Mouse (Mus musculus) induced T-regulatory cell, adult 2 months (primary cell): ENCODE measurements at regions not wholly inside any gene's neighbourhood (a gene's known extent, or its start where the extent isn't known, plus 50 kb on each side); places are given as distances from the start of the nearest gene placed in this dataset.

Source experiments
- DNase-seq: peaks from one replicate; pipeline ENCODE4 v3.0.0-alpha.2; 2012; ENCODE audit warnings: low read depth

DNA sequence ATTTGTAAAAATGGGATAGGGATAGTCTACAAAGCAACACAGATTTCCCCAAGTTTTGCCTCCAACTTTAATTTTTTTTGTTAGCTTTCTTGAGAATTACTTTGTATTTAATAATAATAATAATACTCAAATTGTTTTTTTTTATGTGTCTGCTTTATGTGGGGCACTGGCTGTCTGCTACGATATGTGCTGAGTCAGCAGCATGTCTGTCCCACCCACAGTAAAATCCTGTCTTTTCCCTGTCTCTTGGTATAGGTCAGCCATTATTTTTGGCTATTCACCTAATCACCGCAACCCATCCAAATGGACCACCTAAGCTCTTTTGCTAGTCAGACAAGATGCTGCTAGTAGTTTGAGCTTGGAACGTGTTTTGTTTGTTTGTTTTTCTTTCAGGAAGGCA lies 473.0 kb downstream of the Hs3st4 start:
- no peak for DNase-seq

GRCm38 (mm10) chr7:124487326-124487725 lies 504.7 kb downstream of the Hs3st4 start:
- no peak for DNase-seq

GRCm38 (mm10) chr7:124491109-124491793 lies 508.6 kb downstream of the Hs3st4 start:
- no peak for DNase-seq

DNA sequence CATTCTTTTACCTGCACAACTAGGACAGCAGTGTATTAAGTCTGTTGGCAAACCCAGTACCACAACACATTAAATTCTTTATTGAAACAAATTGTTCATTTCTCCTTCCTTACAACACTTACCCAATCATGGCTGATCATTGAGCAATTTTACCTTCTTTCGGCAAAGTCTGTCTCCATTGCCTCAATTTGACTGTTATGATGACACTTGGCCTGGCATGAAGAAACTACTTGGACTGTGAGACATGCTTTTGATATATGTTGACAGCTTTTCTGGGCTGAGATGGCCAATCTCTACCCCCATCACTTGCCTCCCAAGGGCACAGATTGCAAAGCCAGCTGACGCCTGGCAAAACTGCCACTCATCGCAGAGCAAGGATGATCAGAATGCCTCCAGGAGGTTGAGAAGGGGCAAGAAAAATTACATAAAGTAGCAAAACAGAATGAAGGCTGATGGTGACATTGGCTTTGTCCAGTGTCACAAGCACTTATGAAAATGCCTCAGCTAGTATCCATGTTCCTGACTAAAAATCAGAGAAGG lies 509.3 kb downstream of the Hs3st4 start:
- no peak for DNase-seq

DNA sequence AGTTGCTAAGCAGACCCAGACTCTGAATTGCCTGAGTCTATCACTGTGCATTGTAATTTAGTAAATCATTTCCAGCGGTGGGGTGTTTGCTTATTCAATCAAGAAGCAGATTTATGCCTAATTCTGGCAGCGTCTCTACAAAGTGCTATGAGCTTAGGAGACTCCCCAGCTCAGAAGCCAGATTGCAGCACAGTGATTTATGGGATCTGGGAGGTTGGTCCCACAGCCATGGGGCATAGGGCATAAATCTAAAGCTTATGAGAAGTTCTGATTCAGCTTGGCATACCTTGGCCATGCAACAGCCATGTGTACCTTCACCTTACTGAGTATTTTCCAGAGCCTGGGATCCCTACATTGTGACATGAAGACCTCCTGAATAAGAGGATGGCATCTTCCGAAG lies 518.0 kb downstream of the Hs3st4 start:
- DNase-seq: no peak

- DNase-seq: no peak
These were observed 520.1 kb downstream of the Hs3st4 start for GRCm38 (mm10) chr7:124502760-124503159.

DNA sequence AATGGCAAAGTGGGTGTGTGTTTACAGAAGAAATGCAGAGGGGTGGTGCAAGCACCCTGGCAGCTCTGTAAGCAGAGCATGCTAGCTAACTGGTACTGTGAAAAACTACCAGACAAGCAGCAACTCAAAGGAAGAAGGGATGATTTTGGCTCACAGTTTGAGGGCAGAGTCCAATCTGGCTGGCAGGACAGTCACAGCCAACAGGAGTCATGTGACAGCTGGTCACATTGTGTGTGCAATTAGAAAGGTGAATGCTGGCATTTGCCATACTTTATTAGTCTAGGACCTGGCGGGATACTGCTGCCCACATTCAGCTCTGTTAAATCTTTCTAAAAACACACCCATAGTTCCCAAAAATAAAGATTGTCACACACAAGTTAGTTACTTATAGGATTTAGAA lies 566.4 kb downstream of the Hs3st4 start:
- no peak for DNase-seq

- DNase-seq: no peak
These were observed 574.5 kb downstream of the Hs3st4 start for GRCm38 (mm10) chr7:124557213-124557612.

GRCm38 (mm10) chr7:124570804-124571203 lies 588.1 kb downstream of the Hs3st4 start:
- no peak for DNase-seq

- DNase-seq: no peak
These were observed 591.0 kb downstream of the Hs3st4 start for GRCm38 (mm10) chr7:124573666-124574065.

GRCm38 (mm10) chr7:124581342-124581741 lies 598.7 kb downstream of the Hs3st4 start:
- DNase-seq: no peak

DNA sequence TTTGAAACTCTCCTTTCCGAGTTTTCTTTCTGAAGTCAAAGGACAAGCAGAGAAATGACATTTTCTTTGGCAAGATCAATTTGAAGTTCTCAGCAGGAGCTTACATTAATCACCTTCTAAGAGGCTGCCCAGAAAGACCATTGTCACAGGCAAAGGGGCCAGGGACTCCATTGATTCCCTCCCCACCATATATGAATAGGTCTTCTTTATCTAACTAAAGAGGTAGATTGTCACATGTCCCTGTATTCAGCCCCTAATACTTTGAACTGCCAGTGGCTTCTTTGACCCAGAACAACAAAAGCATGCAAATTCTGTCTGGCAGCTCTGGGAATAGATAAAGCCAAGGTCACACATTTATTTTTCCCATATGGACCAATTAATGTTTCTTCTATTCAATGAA lies 602.6 kb downstream of the Hs3st4 start:
- DNase-seq: no peak

DNA sequence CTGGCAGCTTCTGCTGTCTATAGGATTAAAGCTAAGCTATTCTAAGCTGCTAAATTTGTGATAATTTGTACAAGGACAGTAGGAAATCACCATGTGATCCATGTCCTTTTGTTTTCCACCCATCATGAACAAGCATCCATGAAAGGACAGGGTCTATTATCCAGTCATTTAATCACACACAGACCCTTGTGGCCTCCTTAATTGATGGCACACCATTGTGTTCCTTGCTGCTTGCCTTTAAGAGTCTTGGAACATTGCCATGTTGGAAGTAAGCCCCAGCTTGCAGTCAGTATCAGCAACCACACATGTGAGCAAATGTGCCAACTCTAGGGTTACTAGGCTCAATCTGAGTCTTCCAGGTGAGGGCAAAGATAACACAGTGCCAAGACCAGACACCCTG lies 608.7 kb downstream of the Hs3st4 start:
- no peak for DNase-seq

- DNase-seq: no peak
These were observed 610.8 kb downstream of the Hs3st4 start for GRCm38 (mm10) chr7:124593462-124593861.

DNA sequence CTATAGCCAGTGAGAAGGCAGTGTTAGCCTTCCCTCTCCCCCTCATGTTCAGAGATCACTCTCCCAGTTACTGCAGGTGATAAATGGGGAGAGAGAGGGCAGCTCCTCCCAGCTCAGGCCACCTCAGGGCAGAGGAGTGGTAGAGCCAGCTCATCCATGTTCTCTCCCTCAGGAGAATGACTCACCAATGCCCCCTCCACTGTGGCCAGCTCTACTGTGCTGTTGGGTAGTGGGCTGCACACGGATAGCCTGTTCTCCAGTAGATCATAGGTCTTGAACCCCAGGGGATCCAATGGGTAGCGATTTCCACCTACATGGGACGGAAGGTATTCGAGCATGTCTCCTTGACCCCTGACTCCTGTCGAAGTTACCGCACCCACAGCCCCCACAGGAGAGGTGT lies 618.1 kb downstream of the Hs3st4 start:
- DNase-seq: no peak

- no peak for DNase-seq
These were observed 621.9 kb downstream of the Hs3st4 start for GRCm38 (mm10) chr7:124604581-124604980.

DNA sequence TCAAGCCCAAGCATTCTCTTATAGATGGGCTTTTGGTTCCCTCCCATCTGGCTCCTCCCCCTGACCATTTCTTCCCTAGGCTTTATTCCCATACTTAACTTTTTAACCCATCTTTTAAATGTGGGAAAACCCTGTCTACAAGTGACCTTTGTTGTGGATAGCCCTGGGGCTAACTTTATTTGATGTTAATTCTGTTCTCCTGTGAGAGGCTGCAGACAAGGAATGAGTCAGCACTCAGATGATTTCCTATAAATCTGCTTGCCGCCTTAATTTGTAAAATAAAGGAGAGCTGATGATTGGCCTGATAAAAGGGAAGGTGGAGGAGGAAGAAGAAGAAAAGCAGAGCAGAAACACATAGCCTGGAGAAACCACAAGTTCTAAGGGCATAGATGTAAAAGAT lies 623.3 kb downstream of the Hs3st4 start:
- no peak for DNase-seq

DNA sequence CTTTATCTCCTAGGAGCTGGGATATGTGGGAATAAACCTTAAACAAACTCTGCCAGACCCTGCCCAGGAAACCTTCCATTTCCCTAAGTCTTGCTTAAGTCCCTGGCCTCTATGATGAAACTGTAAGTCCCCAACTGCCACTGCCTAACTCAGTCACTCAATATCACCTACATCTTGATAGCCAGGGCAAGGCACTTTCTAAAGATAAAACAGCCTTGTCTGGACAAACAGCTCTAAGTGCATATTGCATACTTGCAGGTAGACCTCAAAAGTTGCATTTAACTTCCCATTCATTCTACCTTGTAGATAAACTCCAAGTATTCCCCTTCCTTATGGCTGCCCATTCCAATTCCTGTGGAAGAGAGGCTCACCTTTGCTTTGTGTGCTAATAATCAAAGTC lies 624.4 kb downstream of the Hs3st4 start:
- DNase-seq: no peak

GRCm38 (mm10) chr7:124610437-124610836 lies 627.8 kb downstream of the Hs3st4 start:
- DNase-seq: no peak

DNA sequence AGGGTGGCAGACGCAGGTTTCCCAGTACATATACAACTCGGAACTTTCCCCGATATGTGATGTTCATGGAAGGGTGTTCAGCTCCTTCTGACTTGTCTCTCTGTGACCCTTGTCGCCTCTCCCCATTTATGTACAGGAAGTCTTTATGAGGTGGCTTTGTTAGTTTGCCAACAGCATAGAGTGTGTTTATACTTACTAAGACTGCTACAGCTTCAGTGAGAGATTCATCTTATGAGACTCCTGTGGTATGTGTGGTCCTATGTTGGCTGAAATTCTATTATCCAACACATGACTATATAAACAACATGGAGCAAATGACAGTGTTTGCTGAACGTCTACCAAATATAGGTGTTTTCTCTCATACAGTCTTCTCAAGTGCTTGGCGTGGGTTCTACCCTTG lies 664.5 kb downstream of the Hs3st4 start:
- no peak for DNase-seq

GRCm38 (mm10) chr7:124667180-124667968 lies 684.7 kb downstream of the Hs3st4 start:
- DNase-seq: no peak

DNA sequence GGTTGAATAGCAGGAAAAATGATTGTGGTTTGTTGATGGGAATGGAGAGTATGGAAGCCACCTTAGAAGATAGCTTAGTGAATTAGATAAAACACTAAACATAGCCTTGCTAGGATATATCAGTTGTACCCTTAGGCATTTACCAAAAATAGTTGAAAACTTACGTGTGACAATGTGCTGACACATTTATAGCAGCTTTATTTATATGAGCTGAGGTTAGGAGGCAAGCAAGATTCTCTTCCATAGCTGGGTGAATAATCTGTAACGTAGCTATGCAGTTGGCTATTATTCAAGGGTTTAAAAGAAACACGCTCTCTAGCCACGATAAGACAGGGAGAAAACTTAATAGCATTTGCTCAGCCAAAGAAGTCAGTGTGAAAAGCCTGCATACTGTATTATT lies 685.4 kb downstream of the Hs3st4 start:
- DNase-seq: no peak

GRCm38 (mm10) chr7:124670477-124670876 lies 687.8 kb downstream of the Hs3st4 start:
- DNase-seq: no peak
